Mouse (Mus musculus): ENCODE results near the gene Slc23a4. TPM values are rescaled to one million over a fixed set of nuclear protein-coding genes. Genes with fewer than 3 reads are reported as not detected.

The Slc23a4 gene
- total RNA-seq, 2 experiments from 2014 or later = 2.0 to 2.5 TPM

Other genes with a start within 250 kb of the Slc23a4 start
- 10 to 100 TPM; 16.4 to 18.5 TPM for gene Agbl3, start 208.0 kb downstream of the Slc23a4 start, total RNA-seq (2021)
- 1 to 10 TPM in 1 of 2 experiments, under 1 TPM in 1; 0.84 to 1.4 TPM for gene Tmem140, start 125.3 kb downstream of the Slc23a4 start, total RNA-seq (2021)
- 1 to 10 TPM; 5.3 to 5.7 TPM for gene Cyren, start 110.3 kb downstream of the Slc23a4 start, total RNA-seq (2021)
- 10 to 100 TPM; 26.7 to 28.5 TPM for gene Wdr91, start 77.5 kb downstream of the Slc23a4 start, total RNA-seq (2021)
- gene Stra8, start 68.2 kb downstream of the Slc23a4 start, total RNA-seq (2021) = not detected
- gene Cnot4, start 145.3 kb upstream of the Slc23a4 start, total RNA-seq (2021) = 10 to 100 TPM; 38.4 to 48.2 TPM
- gene Nup205, start 189.0 kb upstream of the Slc23a4 start, total RNA-seq (2021) = 10 to 100 TPM; 51.2 to 55.3 TPM

All from left cerebral cortex, postnatal 4 days (tissue).